In the genomic region with DNA sequence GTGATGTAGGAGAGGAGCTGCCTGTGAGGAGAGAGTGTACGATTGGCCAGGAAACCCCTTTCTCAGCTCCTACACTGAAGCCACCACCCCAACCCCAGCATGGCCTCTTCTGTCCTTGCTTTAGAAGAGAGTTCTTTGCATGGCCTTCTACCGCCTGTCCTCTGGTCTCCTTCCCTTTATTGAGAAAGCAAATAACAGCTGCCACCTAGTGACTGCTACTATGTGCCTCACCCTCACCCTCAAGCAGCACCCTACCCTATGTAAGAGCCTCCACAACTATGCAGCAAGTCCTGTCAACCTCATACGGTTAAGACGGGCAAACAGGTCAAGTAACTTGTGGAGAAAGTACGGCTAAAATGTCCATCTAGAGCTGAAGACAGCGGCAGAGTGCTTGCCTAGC, we compare ENCODE assay signal across 15 mouse cellular contexts. TPM values are rescaled to one million over a fixed set of nuclear protein-coding genes. Genes with fewer than 3 reads are reported as not detected.
DNase-seq lines count a peak whose midpoint lies in the region; ATAC-seq and TF ChIP-seq lines count a peak whose summit lies in the region.
"Had no signal": no experiment of that assay in that cellular context is flagged by ENCODE, and none has a peak within 500 bp of the region (broad histone marks: within the 10 kb centered on the region; RNA-seq: fewer than 3 reads in every experiment).

No protein-coding gene starts in this region.

- 0 out of 2 replicates have a peak overlapping the region, but pooled peaks have one; percentile 2 for H3K9ac ChIP-seq in heart, embryonic 16.5 days (ENCODE audit: low read length)
- no peak overlapping the region for H3K9ac ChIP-seq in liver, adult 2 months (ENCODE audit: low read depth, low read length)
- no peak overlapping the region for H3K9ac ChIP-seq in CH12.LX (ENCODE audit: insufficient read depth, low read depth)
- H3K9ac ChIP-seq: embryonic facial prominence, embryonic 15.5 days; forebrain, embryonic 13.5 days; kidney, embryonic 15.5 days; liver, embryonic 13.5 days had no signal

- peaks cover 2% of the 10 kb centered on the region; the same call in 1 of the 2 replicates for H3K79me2 ChIP-seq in liver, adult 2 months (ENCODE audit: control insufficient read depth, insufficient read depth, low read length)
- peaks cover 2% of the 10 kb centered on the region; the same call in 1 of the 2 replicates for H3K79me2 ChIP-seq in CH12.LX (replicated peaks; ENCODE audit: control insufficient read depth, extremely low read depth, insufficient read depth, poor library complexity, severe bottlenecking)

- dilution Hi-C loops in CH12.LX (cut with MboI; ENCODE audit: extremely low pct_ligation_motif_present, extremely low pct_unique_long_range_greater_than_20kb, low sequenced_read_pairs), result no loop called here

- no peak; the same call in 1 of the 2 replicates for TF ChIP-seq CTCF in liver, adult 2 months (IDR thresholded peaks at IDR 0.05; ENCODE audit: low read depth, low read length)
- peak in 1 of 2 experiments; percentile 44; a peak in 2 of 4 replicates for TF ChIP-seq CTCF in CH12.LX (conservative IDR thresholded peaks at IDR 0.05 in 1 of 2, IDR thresholded peaks at IDR 0.05 in 1 of 2; ENCODE audit: low read depth in 2 of 2, low read length in 2 of 2)

- no peak for TF ChIP-seq EP300 in CH12.LX (IDR thresholded peaks at IDR 0.05; ENCODE audit: low read length)

- H3K4me2 ChIP-seq in heart, embryonic 16.5 days (ENCODE audit: low read depth, low read length), result no peak overlapping the region
- no peak overlapping the region for H3K4me2 ChIP-seq in CH12.LX (ENCODE audit: insufficient read depth, low read depth, poor library complexity, severe bottlenecking)
- H3K4me2 ChIP-seq: embryonic facial prominence, embryonic 15.5 days; forebrain, embryonic 13.5 days; kidney, embryonic 15.5 days; liver, embryonic 13.5 days had no signal

- TF ChIP-seq POLR2A in liver, adult 2 months (IDR thresholded peaks at IDR 0.05; ENCODE audit: extremely low read depth, insufficient read depth, low read length), result no peak
- no peak for TF ChIP-seq POLR2A in CH12.LX (IDR thresholded peaks at IDR 0.05; ENCODE audit: low read depth, low read length)

- TF ChIP-seq RAD21 in CH12.LX (IDR thresholded peaks at IDR 0.05; ENCODE audit: low read depth, low read length), result peak; percentile 25

- peak; percentile 19 for DNase-seq in adrenal gland, postnatal 14 days
- DNase-seq in adrenal gland, postnatal 10 days, result no peak
- DNase-seq in heart, adult 9 months (ENCODE audit: low spot score in 2 of 2), result no peak
- peak; percentile 26 for DNase-seq in liver, adult 2 months (ENCODE audit: extremely low read depth, low read depth, low spot score)
- no peak for DNase-seq in liver
- no peak for DNase-seq in CH12.LX (ENCODE audit: extremely low read depth)
- no peak for DNase-seq in right cerebral cortex, adult 2 months (ENCODE audit: low spot score in 2 of 2)
- DNase-seq: cerebellum, adult 8-10 months; liver, embryonic 13.5 days; right cerebral cortex, postnatal 25 days; thymus, postnatal 36 days had no signal

- in situ Hi-C loops in CH12.LX (cut with MboI; ENCODE audit: low pct_ligation_motif_present, low pct_unique_long_range_greater_than_20kb, low sequenced_read_pairs), result no loop called here

- no peaks in the 10 kb centered on the region for H3K9me3 ChIP-seq in heart, embryonic 16.5 days (replicated peaks; ENCODE audit: control insufficient read depth, low read length)
- no peaks in the 10 kb centered on the region for H3K9me3 ChIP-seq in CH12.LX (replicated peaks; ENCODE audit: low read length)
- H3K9me3 ChIP-seq: embryonic facial prominence, embryonic 15.5 days; forebrain, embryonic 13.5 days; kidney, embryonic 15.5 days; liver, embryonic 13.5 days had no signal

- no peak overlapping the region for H3K4me3 ChIP-seq in heart, embryonic 16.5 days (ENCODE audit: low read length)
- no peak overlapping the region for H3K4me3 ChIP-seq in liver, adult 2 months (ENCODE audit: insufficient read depth, low read depth, low read length)
- H3K4me3 ChIP-seq in CH12.LX (replicated peaks in 1 of 3; ENCODE audit: low read depth in 2 of 3, low read length in 2 of 3, poor library complexity in 1 of 3), result no peak overlapping the region
- H3K4me3 ChIP-seq: embryonic facial prominence, embryonic 15.5 days; forebrain, embryonic 13.5 days; kidney, embryonic 15.5 days; liver, embryonic 13.5 days had no signal

- H3K4me1 ChIP-seq in heart, embryonic 16.5 days (ENCODE audit: control insufficient read depth, insufficient read depth, low read length), result peaks cover 19% of the 10 kb centered on the region
- peaks cover 16% of the 10 kb centered on the region for H3K4me1 ChIP-seq in liver, adult 2 months (ENCODE audit: control insufficient read depth, insufficient read depth, low read length)
- peaks cover 8 to 17% of the 10 kb centered on the region in 2 experiments for H3K4me1 ChIP-seq in CH12.LX (ENCODE audit: control insufficient read depth in 1 of 2, insufficient read depth in 2 of 2)

- H3K36me3 ChIP-seq in heart, embryonic 16.5 days (ENCODE audit: control insufficient read depth, insufficient read depth), result peaks cover 66% of the 10 kb centered on the region
- H3K36me3 ChIP-seq in liver, adult 2 months (ENCODE audit: control insufficient read depth, insufficient read depth, low read length), result no peaks in the 10 kb centered on the region
- H3K36me3 ChIP-seq in CH12.LX (replicated peaks in 1 of 2; ENCODE audit: control insufficient read depth in 1 of 2, insufficient read depth in 1 of 2, low read length in 1 of 2), result peaks cover 75 to 81% of the 10 kb centered on the region in 2 experiments

- WGBS in heart, embryonic 16.5 days, result 70% methylated on average over 6 of the region's 6 CpGs
- 88% methylated on average over 6 of the region's 6 CpGs for WGBS in liver, adult 2 months

- peak overlapping the region; percentile 60 for H3K27ac ChIP-seq in heart, embryonic 16.5 days (ENCODE audit: low read length)
- no peak overlapping the region for H3K27ac ChIP-seq in liver, adult 2 months (replicated peaks; ENCODE audit: insufficient read depth, low read depth, low read length)
- no peak overlapping the region for H3K27ac ChIP-seq in CH12.LX (ENCODE audit: insufficient read depth, low read depth)
- H3K27ac ChIP-seq: embryonic facial prominence, embryonic 15.5 days; forebrain, embryonic 13.5 days; kidney, embryonic 15.5 days; liver, embryonic 13.5 days had no signal

- ATAC-seq in heart, embryonic 16.5 days (replicated peaks; ENCODE audit: extremely low read depth, insufficient read depth, low FRiP score), result no peak
- ATAC-seq: forebrain, embryonic 13.5 days had no signal

- no peaks in the 10 kb centered on the region for H3K27me3 ChIP-seq in heart, embryonic 16.5 days (ENCODE audit: control insufficient read depth, insufficient read depth, low read length)
- no peaks in the 10 kb centered on the region for H3K27me3 ChIP-seq in liver, adult 2 months (ENCODE audit: control insufficient read depth, insufficient read depth, low read length)
- no peaks in the 10 kb centered on the region for H3K27me3 ChIP-seq in CH12.LX (replicated peaks)
- H3K27me3 ChIP-seq: embryonic facial prominence, embryonic 15.5 days; forebrain, embryonic 13.5 days; kidney, embryonic 15.5 days; liver, embryonic 13.5 days had no signal

TF ChIP-seq in CH12.LX, 34 proteins besides CTCF, POLR2A, EP300 and RAD21 (continues in another document):
- TF ChIP-seq ZNF384 (IDR thresholded peaks at IDR 0.05; ENCODE audit: low read depth, low read length) (no peak), IRF4 (IDR thresholded peaks at IDR 0.05; ENCODE audit: low read depth, low read length) (no peak)

RNA-seq across cellular contexts. Expression of a gene that starts 3.9 kb away (rescaled TPM):
- 1,705 and 1,924 TPM in 2 replicates for total RNA-seq in adrenal gland, postnatal 14 days (2021)
- 1,000 to 10,000 TPM; 1,844 to 1,863 TPM for total RNA-seq in adrenal gland, postnatal 10 days (2021)
- polyA plus RNA-seq in heart, embryonic 16.5 days (2015; fragmentation: Nextera tagmentation; extraction: Ambion mirVana), result 3,677 and 4,254 TPM in 2 replicates
- 1,072 and 1,474 TPM in 2 replicates for total RNA-seq in liver, adult 2 months (2014; rRNA removed)
- 2,601 and 2,951 TPM in 2 replicates for polyA plus RNA-seq in liver, adult 2 months (2012; rRNA removed)
- 2,085 and 2,925 TPM in 2 replicates for total RNA-seq in CH12.LX (2012; rRNA removed)
- 1,576 and 2,268 TPM in 2 replicates for total RNA-seq in CH12.LX (2014; rRNA removed)
- 2,269 and 2,654 TPM in 2 replicates for polyA plus RNA-seq in CH12.LX (2012; ENCODE audit: insufficient read length, low read depth)

RNA-seq across cellular contexts. Expression of a gene that starts 21.3 kb away (rescaled TPM):
- 43.2 and 45.2 TPM in 2 replicates for total RNA-seq in adrenal gland, postnatal 14 days (2021)
- total RNA-seq in adrenal gland, postnatal 10 days (2021), result 10 to 100 TPM; 46.9 to 62.7 TPM
- 97.4 and 99.3 TPM in 2 replicates for polyA plus RNA-seq in heart, embryonic 16.5 days (2015; fragmentation: Nextera tagmentation; extraction: Ambion mirVana)
- 2.4 and 4.6 TPM in 2 replicates for total RNA-seq in liver, adult 2 months (2014; rRNA removed)
- polyA plus RNA-seq in liver, adult 2 months (2012; rRNA removed), result 3.5 and 5.3 TPM in 2 replicates
- 140 and 147 TPM in 2 replicates for total RNA-seq in CH12.LX (2012; rRNA removed)
- 78.3 and 79.6 TPM in 2 replicates for total RNA-seq in CH12.LX (2014; rRNA removed)
- polyA plus RNA-seq in CH12.LX (2012; ENCODE audit: insufficient read length, low read depth), result 263 and 301 TPM in 2 replicates

RNA-seq across cellular contexts. Expression of a gene that starts 21.4 kb away (rescaled TPM):
- total RNA-seq in adrenal gland, postnatal 14 days (2021), result 222 and 232 TPM in 2 replicates
- total RNA-seq in adrenal gland, postnatal 10 days (2021), result 100 to 1,000 TPM; 250 to 274 TPM
- 270 and 281 TPM in 2 replicates for polyA plus RNA-seq in heart, embryonic 16.5 days (2015; fragmentation: Nextera tagmentation; extraction: Ambion mirVana)
- total RNA-seq in liver, adult 2 months (2014; rRNA removed), result 43.0 and 44.0 TPM in 2 replicates
- polyA plus RNA-seq in liver, adult 2 months (2012; rRNA removed), result 69.8 and 72.4 TPM in 2 replicates
- total RNA-seq in CH12.LX (2012; rRNA removed) (120 and 153 TPM in 2 replicates), CH12.LX (2014; rRNA removed) (152 and 184 TPM in 2 replicates)
- polyA plus RNA-seq in CH12.LX (2012; ENCODE audit: insufficient read length, low read depth), result 161 and 171 TPM in 2 replicates

RNA-seq across cellular contexts. Expression of a gene that starts 25.2 kb away (rescaled TPM):
- total RNA-seq in adrenal gland, postnatal 14 days (2021), result 18.6 and 25.0 TPM in 2 replicates
- 10 to 100 TPM; 16.7 to 30.1 TPM for total RNA-seq in adrenal gland, postnatal 10 days (2021)
- 11.7 and 13.2 TPM in 2 replicates for polyA plus RNA-seq in heart, embryonic 16.5 days (2015; fragmentation: Nextera tagmentation; extraction: Ambion mirVana)
- total RNA-seq in liver, adult 2 months (2014; rRNA removed), result 2.5 and 2.6 TPM in 2 replicates
- 7.5 and 9.9 TPM in 2 replicates for polyA plus RNA-seq in liver, adult 2 months (2012; rRNA removed)
- total RNA-seq in CH12.LX (2012; rRNA removed), result 6.7 and 7.6 TPM in 2 replicates
- 3.3 and 4.0 TPM in 2 replicates for total RNA-seq in CH12.LX (2014; rRNA removed)
- 7.0 and 8.2 TPM in 2 replicates for polyA plus RNA-seq in CH12.LX (2012; ENCODE audit: insufficient read length, low read depth)

RNA-seq across cellular contexts. Expression of a gene that starts 38.5 kb away (rescaled TPM):
- total RNA-seq in adrenal gland, postnatal 14 days (2021), result 47.0 and 53.7 TPM in 2 replicates
- 10 to 100 TPM; 36.7 to 42.2 TPM for total RNA-seq in adrenal gland, postnatal 10 days (2021)
- polyA plus RNA-seq in heart, embryonic 16.5 days (2015; fragmentation: Nextera tagmentation; extraction: Ambion mirVana), result 45.0 and 45.8 TPM in 2 replicates
- total RNA-seq in liver, adult 2 months (2014; rRNA removed), result 8.2 and 9.7 TPM in 2 replicates
- polyA plus RNA-seq in liver, adult 2 months (2012; rRNA removed), result 7.7 and 11.0 TPM in 2 replicates
- total RNA-seq in CH12.LX (2012; rRNA removed) (128 and 188 TPM in 2 replicates), CH12.LX (2014; rRNA removed) (154 TPM in 2 replicates)
- polyA plus RNA-seq in CH12.LX (2012; ENCODE audit: insufficient read length, low read depth), result 175 and 179 TPM in 2 replicates

Comparison
In these comparisons a context has a peak if more than half of its experiments do, and no peak if none do; other contexts are left out.
1. DNase-seq: peak in adrenal gland, postnatal 14 days (single experiment) and liver, adult 2 months (single experiment); none in adrenal gland, postnatal 10 days (single experiment), heart, adult 9 months (0 of 2), liver (single experiment), CH12.LX (single experiment) and right cerebral cortex, adult 2 months (0 of 2).